ENCODE assay signal across 8 mouse cellular contexts in genomic region chr6:128200116-128200846, GRCm38 (mm10). TPM values are rescaled to one million over a fixed set of nuclear protein-coding genes. Genes with fewer than 3 reads are reported as not detected.
DNase-seq lines count a peak whose midpoint lies in the region; ATAC-seq lines count a peak whose summit lies in the region.

No protein-coding gene starts in this region.

- no peaks in the 10 kb centered on the region for H3K36me3 ChIP-seq in heart, embryonic 13.5 days
- no peaks in the 10 kb centered on the region for H3K36me3 ChIP-seq in liver, embryonic 12.5 days
- no peaks in the 10 kb centered on the region for H3K36me3 ChIP-seq in stomach, embryonic 15.5 days

- H3K4me3 ChIP-seq in brown adipose tissue, adult 24 weeks (ENCODE audit: insufficient read depth, low read depth, low read length) = peak overlapping the region; percentile 74
- peak overlapping the region; percentile 68 for H3K4me3 ChIP-seq in heart, embryonic 13.5 days
- peak overlapping the region; percentile 52 for H3K4me3 ChIP-seq in liver, embryonic 12.5 days
- peak overlapping the region; percentile 65 for H3K4me3 ChIP-seq in stomach, embryonic 15.5 days (replicated peaks)

- no peaks in the 10 kb centered on the region for H3K4me1 ChIP-seq in brown adipose tissue, adult 24 weeks (ENCODE audit: control insufficient read depth, insufficient read depth, insufficient read length, low read length)
- H3K4me1 ChIP-seq in heart, embryonic 13.5 days = peaks cover 9% of the 10 kb centered on the region
- peaks cover 17% of the 10 kb centered on the region; the same call in 1 of the 2 replicates for H3K4me1 ChIP-seq in liver, embryonic 12.5 days
- H3K4me1 ChIP-seq in stomach, embryonic 15.5 days = peaks cover 3% of the 10 kb centered on the region; the same call in 1 of the 2 replicates

- ATAC-seq in heart, embryonic 13.5 days (ENCODE audit: extremely low read depth, insufficient number of reproducible peaks, low FRiP score, low TSS enrichment) = peak; percentile 98
- ATAC-seq in liver, embryonic 12.5 days = peak; percentile 98
- peak; percentile 99 for ATAC-seq in stomach, embryonic 15.5 days (ENCODE audit: insufficient read depth, low FRiP score, low read depth)

- DNase-seq in CD4-positive, CD25-positive, alpha-beta regulatory T cell, adult 2 months (ENCODE audit: low read depth, low spot score) = peak; percentile 98
- DNase-seq in fat pad, adult 2 months (ENCODE audit: extremely low read depth, low read depth, low spot score) = peak; percentile 84
- peak; percentile 100 for DNase-seq in kidney, postnatal 10 days
- peak; percentile 99 for DNase-seq in natural killer cell, adult 2 months (ENCODE audit: low spot score in 2 of 2)

- peak overlapping the region; percentile 82 for H3K9ac ChIP-seq in heart, embryonic 13.5 days
- H3K9ac ChIP-seq in liver, embryonic 12.5 days = peak overlapping the region; percentile 35; the same call in 1 of the 2 replicates
- H3K9ac ChIP-seq in stomach, embryonic 15.5 days = peak overlapping the region; percentile 27; the same call in 1 of the 2 replicates

- H3K9me3 ChIP-seq in heart, embryonic 13.5 days = no peaks in the 10 kb centered on the region
- no peaks in the 10 kb centered on the region for H3K9me3 ChIP-seq in liver, embryonic 12.5 days (replicated peaks)
- no peaks in the 10 kb centered on the region for H3K9me3 ChIP-seq in stomach, embryonic 15.5 days

- H3K27me3 ChIP-seq in heart, embryonic 13.5 days (replicated peaks) = no peaks in the 10 kb centered on the region
- H3K27me3 ChIP-seq in liver, embryonic 12.5 days (replicated peaks) = no peaks in the 10 kb centered on the region
- no peaks in the 10 kb centered on the region for H3K27me3 ChIP-seq in stomach, embryonic 15.5 days (replicated peaks)

- peak overlapping the region; percentile 98 for H3K4me2 ChIP-seq in heart, embryonic 13.5 days
- peak overlapping the region; percentile 80 for H3K4me2 ChIP-seq in liver, embryonic 12.5 days
- peak overlapping the region; percentile 96 for H3K4me2 ChIP-seq in stomach, embryonic 15.5 days

- no peak overlapping the region for H3K27ac ChIP-seq in brown adipose tissue, adult 24 weeks (replicated peaks; ENCODE audit: low read depth, low read length)
- peak overlapping the region; percentile 84 for H3K27ac ChIP-seq in heart, embryonic 13.5 days (replicated peaks)
- H3K27ac ChIP-seq in liver, embryonic 12.5 days = no peak overlapping the region
- no peak overlapping the region for H3K27ac ChIP-seq in stomach, embryonic 15.5 days

- WGBS in heart, embryonic 13.5 days = 1% methylated on average over 54 of the region's 54 CpGs
- WGBS in liver, embryonic 12.5 days (ENCODE audit: insufficient replicate concordance) = under 1% methylated on average over 54 of the region's 54 CpGs
- WGBS in stomach, embryonic 15.5 days = under 1% methylated on average over 54 of the region's 54 CpGs

RNA-seq across cellular contexts. Expression of gene Tspan9, which starts 56.9 kb away (rescaled TPM):
- 7.5 and 8.8 TPM in 2 replicates for polyA plus RNA-seq in brown adipose tissue, adult 24 weeks (2012; ENCODE audit: insufficient read depth, insufficient read length, missing spikeins)
- polyA plus RNA-seq in heart, embryonic 13.5 days (2015; fragmentation: Nextera tagmentation; extraction: Ambion mirVana) = 127 and 140 TPM in 2 replicates
- polyA plus RNA-seq in liver, embryonic 12.5 days (2016; fragmentation: Nextera tagmentation; extraction: Ambion mirVana) = 23.3 and 26.4 TPM in 2 replicates
- 123 and 131 TPM in 2 replicates for polyA plus RNA-seq in stomach, embryonic 15.5 days (2015; fragmentation: Nextera tagmentation; extraction: Ambion mirVana)

Comparison
In these comparisons a context has a peak if more than half of its experiments do, and no peak if none do; other contexts are left out.
1. H3K9ac ChIP-seq: peak in every context shown above with its lines; median percentile 82 in heart, embryonic 13.5 days; 35 in liver, embryonic 12.5 days; 27 in stomach, embryonic 15.5 days.